8 mouse cellular contexts compared by ENCODE assay signal in genomic region chr2:121956224-121957018, GRCm38 (mm10). TPM values are rescaled to one million over a fixed set of nuclear protein-coding genes. Genes with fewer than 3 reads are reported as not detected.
A peak's percentile ranks its signal among the peaks of the same experiment; 100 is the strongest.
DNase-seq lines count a peak whose midpoint lies in the region; ATAC-seq lines count a peak whose summit lies in the region.

No protein-coding gene starts in this region.

- no peaks in the 10 kb centered on the region; the same call in 1 of the 2 replicates for H3K36me3 ChIP-seq in hindbrain, embryonic 16.5 days (ENCODE audit: control insufficient read depth, insufficient read depth, low read length)
- H3K36me3 ChIP-seq in macrophage (ENCODE audit: inconsistent target), result 0 out of 2 replicates have a peak, but pooled peaks cover 4% of the 10 kb centered on the region

- no peaks in the 10 kb centered on the region for H3K9me3 ChIP-seq in hindbrain, embryonic 16.5 days (ENCODE audit: control insufficient read depth, low read length)

- H3K4me2 ChIP-seq in hindbrain, embryonic 16.5 days (ENCODE audit: low read length), result peak overlapping the region; percentile 69

- peak overlapping the region; percentile 69 for H3K4me3 ChIP-seq in hindbrain, embryonic 16.5 days (ENCODE audit: low read length)
- H3K4me3 ChIP-seq in macrophage (ENCODE audit: inconsistent target), result peak overlapping the region; percentile 93

- peaks cover 17% of the 10 kb centered on the region for H3K4me1 ChIP-seq in hindbrain, embryonic 16.5 days (ENCODE audit: control insufficient read depth, insufficient read depth, low read depth, low read length)

- peak; percentile 96 for DNase-seq in R1 (ENCODE audit: low read depth, low spot score)
- peak; percentile 98 to 99 for DNase-seq in cerebellum, postnatal 25 days
- peak; percentile 95 to 97 for DNase-seq in frontal cortex, postnatal 36 days (ENCODE audit: low spot score in 2 of 2)
- peak; percentile 93 to 97 for DNase-seq in left cerebral cortex, adult 18-20 months (ENCODE audit: low spot score in 2 of 2)
- DNase-seq in right cerebral cortex, adult 18-20 months, result peak; percentile 96
- DNase-seq in urinary bladder, postnatal 10 days (ENCODE audit: low spot score), result peak; percentile 79

- under 1% methylated on average over 47 of the region's 47 CpGs for WGBS in hindbrain, embryonic 16.5 days
- under 1% methylated on average over 47 of the region's 47 CpGs for WGBS in macrophage (ENCODE audit: missing documents)

- H3K27ac ChIP-seq in hindbrain, embryonic 16.5 days (ENCODE audit: low read depth, low read length), result peak overlapping the region; percentile 85
- peak overlapping the region; percentile 81 for H3K27ac ChIP-seq in macrophage

- peak overlapping the region; percentile 83 for H3K9ac ChIP-seq in hindbrain, embryonic 16.5 days (ENCODE audit: low read depth, low read length)

- peak; percentile 93 for ATAC-seq in hindbrain, embryonic 16.5 days

- peaks cover 51% of the 10 kb centered on the region for H3K79me2 ChIP-seq in macrophage (ENCODE audit: inconsistent target)

- no peaks in the 10 kb centered on the region for H3K27me3 ChIP-seq in hindbrain, embryonic 16.5 days (replicated peaks; ENCODE audit: control insufficient read depth, insufficient read depth, low read length)

RNA-seq across cellular contexts. Expression of gene Mageb3, which starts 0.5 kb away (rescaled TPM):
- polyA plus RNA-seq in hindbrain, embryonic 16.5 days (2015; fragmentation: Nextera tagmentation; extraction: Ambion mirVana), result 0.42 and 0.48 TPM in 2 replicates
- under 1 TPM in 1 of 2 experiments, not detected in 1; 0.21 TPM for total RNA-seq in left cerebral cortex, adult 18-20 months (2021)
- total RNA-seq in macrophage (2018; cell fraction: chromatin; rRNA removed), result 1 to 10 TPM in 2 of 26 experiments, under 1 TPM in 10, not detected in 14; 0.30 to 1.2 (median 0.61) TPM
- total RNA-seq in macrophage (2018; cell fraction: cytosol; rRNA removed), result under 1 TPM in 8 of 26 experiments, not detected in 18; 0.04 to 0.09 (median 0.08) TPM
- 1 to 10 TPM in 5 of 26 experiments, under 1 TPM in 12, not detected in 9; 0.18 to 1.4 (median 0.48) TPM for total RNA-seq in macrophage (2018; cell fraction: nucleus; rRNA removed)
- not detected in 3 replicates for polyA plus RNA-seq in macrophage (2018)

RNA-seq across cellular contexts. Expression of gene Ctdspl2, which starts 0.6 kb away (rescaled TPM):
- 29.0 and 30.1 TPM in 2 replicates for polyA plus RNA-seq in hindbrain, embryonic 16.5 days (2015; fragmentation: Nextera tagmentation; extraction: Ambion mirVana)
- 10 to 100 TPM; 34.0 to 37.8 TPM for total RNA-seq in left cerebral cortex, adult 18-20 months (2021)
- total RNA-seq in macrophage (2018; cell fraction: chromatin; rRNA removed), result 10 to 100 TPM; 42.1 to 77.0 (median 56.4) TPM
- 10 to 100 TPM; 17.7 to 28.7 (median 20.1) TPM for total RNA-seq in macrophage (2018; cell fraction: cytosol; rRNA removed)
- 10 to 100 TPM; 16.9 to 84.1 (median 37.9) TPM for total RNA-seq in macrophage (2018; cell fraction: nucleus; rRNA removed)
- 13.3 to 21.4 TPM (median 15.2 TPM) in 3 replicates for polyA plus RNA-seq in macrophage (2018)

Comparison
In these comparisons a context has a peak if more than half of its experiments do, and no peak if none do; other contexts are left out.
1. Peak in every context shown above with its lines: DNase-seq, ATAC-seq, H3K4me3 ChIP-seq and H3K27ac ChIP-seq.